Mouse (Mus musculus) frontal cortex, postnatal 14 days (tissue): ENCODE results near the gene Rnf167.

Experiments used
- DNase-seq, 2 experiments: peaks; one replicate each; pipeline ENCODE4 v3.0.0; 2022; ENCODE audit warnings: low spot score in 2 of 2

Gene Rnf167

GRCm38 (mm10) chr11:70654923-70655570 lies 8.0 kb downstream of the Rnf167 start:
- DNase-seq = peak in 1 of 2 experiments; percentile 62

DNA sequence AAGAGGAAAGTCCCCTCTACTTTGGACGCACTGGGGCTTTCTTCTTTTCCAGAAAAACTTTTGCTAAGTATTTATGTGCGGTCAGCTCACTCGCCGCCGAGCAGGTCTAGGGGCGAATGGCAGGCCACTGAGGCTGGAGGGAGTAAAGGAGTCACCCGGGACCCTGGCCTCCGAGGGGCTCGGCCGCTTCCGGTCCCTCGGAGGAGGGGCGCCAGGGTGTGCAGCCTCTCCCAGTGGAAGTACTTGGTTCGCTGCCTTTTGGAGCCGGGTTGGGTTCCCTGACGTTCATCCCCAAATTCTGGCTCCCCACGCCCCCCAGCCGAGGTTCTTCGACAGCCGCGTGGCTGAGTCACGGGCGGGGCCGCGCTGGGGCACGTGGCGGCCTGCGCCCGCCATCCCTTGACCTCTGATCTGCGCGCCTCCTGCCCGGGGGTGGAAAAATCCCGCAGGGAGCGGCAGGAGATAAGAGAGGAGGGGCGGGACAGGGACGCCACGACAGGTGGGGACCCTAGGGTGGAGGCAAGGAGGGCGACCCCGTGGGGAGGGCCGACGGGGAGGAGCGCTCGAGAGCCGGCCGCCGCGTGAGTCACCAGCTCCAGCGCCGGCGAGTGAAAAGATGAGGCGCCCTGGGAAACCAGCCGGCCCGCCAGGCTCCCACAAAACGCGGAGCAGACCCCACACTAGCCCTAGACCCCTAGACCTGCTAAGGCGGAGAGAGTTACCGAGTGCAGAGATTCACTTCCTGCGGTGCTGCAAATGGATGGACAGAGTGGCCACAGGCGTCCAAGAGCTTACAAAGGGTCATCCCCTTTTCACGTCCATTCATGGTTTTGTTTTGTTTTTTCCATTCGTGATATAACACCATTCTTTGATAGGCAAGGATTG lies 8.8 kb downstream of the Rnf167 start:
- DNase-seq = no peak

- no peak for DNase-seq
Measured at GRCm38 (mm10) chr11:70656456-70656927, 9.5 kb downstream of the Rnf167 start.

DNA sequence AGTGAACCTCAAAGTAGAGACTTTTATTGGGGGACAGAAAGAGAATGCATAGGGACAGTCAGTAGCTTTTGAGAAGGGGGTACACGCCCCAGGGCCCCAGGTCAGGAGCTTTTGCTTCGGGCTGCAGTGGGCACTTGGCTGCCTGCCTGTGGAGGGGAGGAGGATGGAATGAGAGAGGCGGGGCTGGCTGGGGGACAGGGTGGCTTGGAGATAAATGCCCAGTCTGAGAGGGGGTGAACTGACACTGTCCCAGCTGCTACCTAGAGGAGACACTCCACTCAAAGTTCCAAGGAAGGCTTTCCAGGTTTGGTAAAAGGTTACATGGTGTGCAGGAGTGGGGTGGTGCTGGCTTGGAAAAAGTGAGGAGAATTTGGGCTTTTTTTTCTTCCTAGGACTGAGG lies 9.9 kb downstream of the Rnf167 start, which contains the start of gene Eno3:
TSS of gene Eno3 (plus strand) at position 239 of the 400 bp plus-strand sequence.
- DNase-seq = no peak

DNA sequence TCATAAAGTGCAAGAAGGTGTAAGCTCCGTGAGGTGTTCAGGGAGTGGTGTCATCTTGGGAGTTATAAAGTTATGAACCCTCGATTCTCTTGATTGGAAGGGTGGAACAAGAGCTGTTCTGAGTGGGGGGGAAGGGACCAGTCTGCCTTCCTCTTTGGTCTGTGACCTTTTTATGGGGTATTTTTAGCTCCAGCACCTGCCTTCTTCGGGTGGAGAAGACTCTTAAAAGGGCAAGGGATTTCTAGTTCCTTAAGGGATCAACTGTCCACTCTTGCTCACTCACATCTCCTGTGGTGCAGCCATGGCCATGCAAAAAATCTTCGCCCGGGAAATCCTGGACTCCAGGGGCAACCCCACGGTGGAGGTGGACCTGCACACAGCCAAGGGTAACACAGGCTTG lies 10.5 kb downstream of the Rnf167 start:
- no peak for DNase-seq

GRCm38 (mm10) chr11:70657991-70658390 lies 11.0 kb downstream of the Rnf167 start:
- no peak for DNase-seq

DNA sequence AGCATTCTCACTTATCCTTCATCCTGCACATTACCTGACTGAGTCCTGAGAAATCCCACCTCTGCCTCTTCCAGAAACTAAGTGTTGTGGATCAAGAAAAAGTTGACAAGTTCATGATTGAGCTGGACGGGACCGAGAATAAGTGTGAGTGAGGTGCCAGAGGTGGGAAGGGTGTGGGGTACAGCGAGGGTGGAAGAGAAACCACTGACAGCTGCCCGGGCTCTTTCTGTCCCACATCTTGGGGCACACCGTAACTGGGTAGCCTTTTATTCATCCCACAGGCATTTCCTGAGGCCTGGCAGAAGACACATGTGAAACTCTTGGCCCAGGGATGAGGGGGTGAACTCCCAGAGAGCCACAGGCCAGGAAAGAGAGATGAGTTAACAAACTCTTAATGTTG lies 11.5 kb downstream of the Rnf167 start:
- DNase-seq = no peak

DNA sequence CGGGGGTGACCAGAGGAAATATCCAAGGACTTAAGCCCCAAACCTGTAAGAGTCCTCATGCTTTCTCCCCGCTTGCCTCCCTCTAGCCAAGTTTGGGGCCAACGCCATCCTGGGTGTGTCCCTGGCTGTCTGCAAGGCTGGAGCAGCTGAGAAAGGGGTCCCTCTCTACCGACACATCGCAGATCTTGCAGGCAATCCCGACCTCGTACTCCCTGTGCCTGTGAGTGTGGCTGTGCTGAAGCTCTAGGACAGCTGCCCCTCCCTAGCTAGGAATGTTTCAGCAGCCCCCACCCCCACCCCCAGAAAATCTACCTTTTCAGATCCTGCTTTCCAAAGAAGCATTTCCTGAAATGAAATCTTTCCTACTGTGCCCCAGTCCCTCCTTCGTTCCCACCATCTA lies 11.9 kb downstream of the Rnf167 start:
- DNase-seq = no peak

DNA sequence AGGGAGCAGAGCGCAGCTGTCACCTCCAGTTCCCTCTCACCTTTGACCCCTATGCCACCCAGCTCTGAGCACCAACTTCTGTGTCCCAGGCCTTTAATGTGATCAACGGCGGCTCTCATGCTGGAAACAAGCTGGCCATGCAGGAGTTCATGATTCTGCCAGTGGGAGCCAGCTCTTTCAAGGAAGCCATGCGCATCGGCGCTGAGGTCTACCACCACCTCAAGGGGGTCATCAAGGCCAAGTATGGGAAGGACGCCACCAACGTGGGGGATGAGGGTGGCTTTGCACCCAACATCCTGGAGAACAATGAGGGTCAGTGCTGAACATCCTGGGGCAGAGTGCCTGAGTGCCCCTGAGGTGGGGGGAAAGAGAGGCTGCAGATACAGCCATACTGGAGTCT lies 13.5 kb downstream of the Rnf167 start:
- no peak for DNase-seq

DNA sequence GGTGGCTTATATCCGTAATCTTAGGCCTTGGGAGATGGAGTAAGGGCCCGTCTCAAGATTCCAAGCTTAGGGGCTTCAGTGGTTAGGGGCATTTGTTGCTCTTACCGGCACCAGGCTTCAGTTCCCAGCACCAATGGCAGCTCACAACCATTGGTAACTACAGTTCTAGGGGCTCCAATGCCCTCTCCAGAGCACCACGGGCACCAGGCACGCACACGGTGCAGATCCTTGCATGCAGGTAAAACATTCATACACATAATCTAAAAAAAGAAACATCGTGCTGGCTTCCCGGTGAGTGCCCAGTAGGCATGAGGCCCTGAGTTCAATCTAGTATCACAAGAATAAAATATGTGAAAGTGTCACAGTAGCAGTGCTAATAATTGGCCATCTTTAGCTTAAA lies 16.1 kb downstream of the Rnf167 start:
- no peak for DNase-seq

DNA sequence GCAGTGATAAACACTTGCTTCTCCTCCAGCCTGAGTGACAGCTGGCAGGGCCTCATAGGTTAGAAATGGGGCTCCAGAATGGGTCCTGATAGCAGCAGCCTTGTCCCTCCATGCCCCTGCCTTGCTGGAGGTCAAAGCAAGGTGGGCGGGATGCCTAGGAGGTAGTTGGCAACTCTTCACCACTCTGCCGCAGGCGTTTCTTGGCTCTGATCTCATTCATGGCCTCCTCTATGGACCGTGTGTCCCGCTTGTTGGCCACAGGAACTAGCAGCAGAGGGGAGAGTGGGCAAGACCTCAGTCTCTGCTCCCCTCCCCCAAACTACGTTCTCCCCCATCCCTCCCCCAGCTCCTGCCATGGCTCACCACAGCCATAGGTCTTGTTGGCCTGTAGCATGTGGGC lies 16.9 kb downstream of the Rnf167 start:
- DNase-seq = no peak

DNA sequence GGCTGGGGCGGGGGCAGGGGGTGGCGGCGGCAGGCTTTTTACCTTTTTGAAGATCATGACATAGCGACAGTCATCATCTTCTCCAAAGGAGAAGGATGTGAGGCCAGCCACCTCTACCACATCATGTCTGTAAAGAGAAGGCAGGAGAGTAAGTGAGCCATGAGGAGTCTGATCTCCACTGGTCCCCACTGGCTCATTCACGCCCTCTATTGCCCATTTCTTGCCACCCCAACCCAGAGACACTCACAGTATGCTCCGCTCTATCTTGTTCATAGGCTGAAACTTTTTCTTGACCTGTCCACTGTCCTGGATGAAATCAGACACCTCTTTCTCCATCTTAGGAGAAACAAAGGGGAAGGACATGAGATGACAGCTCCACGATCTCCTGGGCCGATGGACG lies 17.7 kb downstream of the Rnf167 start:
- no peak for DNase-seq

DNA sequence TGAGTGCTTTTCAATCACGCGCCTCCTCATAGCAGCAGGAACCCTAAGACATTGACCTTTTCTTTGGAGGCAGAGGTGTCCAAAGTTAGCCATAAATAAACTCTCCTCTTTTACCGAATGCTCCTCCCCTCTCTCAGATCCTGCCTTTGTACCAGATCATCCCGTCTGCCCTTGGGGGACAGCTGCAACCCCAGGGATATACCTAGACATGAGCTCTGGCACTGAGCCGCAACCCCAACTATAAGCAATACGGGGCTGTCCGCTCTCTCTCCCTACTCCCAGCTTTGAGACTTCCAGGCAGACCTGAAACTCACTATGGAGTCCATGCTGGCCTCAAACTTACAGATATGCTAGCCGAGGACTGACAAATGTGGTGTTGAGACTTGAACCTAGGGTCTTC lies 19.7 kb downstream of the Rnf167 start:
- no peak for DNase-seq

DNA sequence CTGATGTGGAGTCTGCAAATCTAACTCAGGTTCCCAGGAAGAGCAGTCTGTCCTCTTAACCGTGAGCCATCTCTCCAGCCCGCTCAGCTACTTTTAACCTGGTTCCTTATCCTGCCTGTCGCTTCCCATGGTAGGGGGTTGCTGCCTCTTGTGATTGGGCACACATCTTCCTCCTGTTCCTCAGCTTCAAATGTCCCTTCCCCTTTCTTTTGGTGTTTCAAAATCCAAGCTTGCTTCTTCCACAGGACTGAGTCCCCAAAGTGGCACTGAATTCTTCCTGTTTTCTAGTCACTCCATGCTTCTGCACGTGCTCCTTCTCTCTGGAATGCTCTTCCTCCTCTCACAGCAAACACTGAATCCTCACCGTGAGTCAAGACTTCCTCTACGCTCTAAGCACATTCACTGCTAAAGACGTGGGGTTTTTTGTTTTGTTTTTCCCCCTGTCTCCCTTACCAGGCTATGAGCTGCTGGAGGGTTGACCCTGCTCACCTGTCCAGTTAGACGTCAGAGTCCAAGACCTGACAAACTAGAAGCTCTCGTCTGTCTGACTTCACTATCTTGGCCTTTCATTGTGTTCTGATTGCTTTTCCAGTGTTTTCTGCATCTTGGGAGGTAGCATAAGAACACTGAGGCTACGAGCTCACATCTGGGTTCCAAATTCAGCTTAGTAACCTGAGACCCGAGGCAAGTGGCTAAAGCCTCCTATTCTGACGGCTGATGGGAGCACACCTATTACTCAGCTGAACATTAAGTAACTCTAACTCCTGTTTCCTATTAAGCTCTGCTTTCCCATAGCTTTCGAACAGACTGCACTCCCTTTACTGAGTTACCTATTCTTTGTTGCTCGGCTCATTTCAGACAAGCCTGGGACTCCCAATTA lies 20.5 kb downstream of the Rnf167 start:
- DNase-seq = no peak

- DNase-seq = peak in 1 of 2 experiments; percentile 75
Measured at GRCm38 (mm10) chr11:70668335-70668770, 21.3 kb downstream of the Rnf167 start.

DNA sequence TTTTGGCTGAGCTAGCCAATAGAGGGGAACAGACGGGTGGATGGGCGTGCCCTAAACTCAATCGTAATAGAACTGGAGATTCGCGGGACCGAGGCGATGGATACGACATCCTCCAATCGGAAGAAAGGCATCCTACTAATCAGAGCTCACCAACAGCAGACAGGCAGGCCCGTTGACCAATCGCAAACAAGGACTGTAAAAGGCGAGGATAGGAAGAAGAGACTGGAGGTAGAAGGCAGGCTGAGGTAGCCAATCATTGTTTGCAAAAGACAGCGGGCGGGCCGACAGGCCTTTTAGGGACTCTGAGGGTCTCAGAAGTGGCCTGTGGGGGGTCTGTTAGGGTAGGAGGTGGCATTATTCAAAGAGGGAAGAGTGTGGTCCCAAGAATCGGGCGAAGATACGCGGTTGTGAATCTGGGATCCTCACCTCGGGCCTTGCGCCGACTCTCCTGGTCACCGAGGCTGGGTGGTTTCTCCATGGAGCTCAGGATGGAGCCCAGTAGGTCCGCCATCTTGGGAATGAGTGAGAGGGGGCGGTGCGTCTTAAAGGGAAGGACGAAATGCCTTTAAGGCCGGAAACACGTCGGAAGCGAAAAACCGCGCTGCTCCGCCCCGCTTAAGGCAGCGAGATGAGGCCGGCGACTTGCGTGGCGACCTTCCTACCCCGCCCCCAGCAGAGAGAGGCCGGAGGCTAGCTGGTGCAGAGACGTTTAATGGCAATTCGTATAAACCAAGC lies 21.9 kb downstream of the Rnf167 start, which contains the start of gene Spag7:
TSS of gene Spag7 (minus strand) at position 646 of the 735 bp plus-strand sequence.
- DNase-seq = peak; percentile 96 to 99

DNA sequence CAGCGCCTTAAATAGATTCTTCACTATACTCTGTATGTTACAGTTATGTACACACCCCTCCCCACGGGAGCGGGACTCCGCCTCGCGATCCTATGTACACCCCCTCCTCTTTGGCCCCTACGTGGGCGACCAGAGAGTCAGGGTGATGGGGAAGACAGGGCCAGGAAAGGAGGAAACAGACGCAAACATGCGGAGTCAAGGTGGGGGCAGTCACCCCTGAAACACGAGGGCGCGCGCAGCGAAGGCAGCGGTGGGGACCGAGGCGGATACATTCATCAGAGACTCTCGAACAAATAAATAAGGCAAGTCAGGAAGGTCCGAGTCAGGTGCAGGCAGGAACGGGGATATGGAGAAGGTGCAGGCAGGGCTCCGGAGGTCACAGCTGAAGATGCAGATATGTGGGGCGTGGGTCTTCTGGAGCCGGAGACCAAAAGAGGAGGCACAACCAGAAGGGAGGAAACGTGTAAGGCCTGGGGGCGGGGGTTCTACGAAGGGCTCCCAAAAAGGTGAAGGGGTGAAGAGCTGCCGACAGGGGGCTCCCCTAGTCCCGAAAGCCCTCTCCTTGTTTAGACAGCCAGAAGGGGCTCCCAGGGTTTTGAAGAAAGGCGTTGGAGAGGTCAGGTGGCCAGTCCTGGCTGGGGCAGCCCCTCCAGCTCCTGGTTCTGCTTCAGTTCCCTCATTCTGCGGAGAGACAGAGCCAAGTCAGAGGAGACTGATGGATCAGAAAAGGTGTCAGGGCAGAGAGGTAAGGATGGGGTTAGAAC lies 22.7 kb downstream of the Rnf167 start:
- peak in 1 of 2 experiments; percentile 64 for DNase-seq

GRCm38 (mm10) chr11:70670483-70670882 lies 23.4 kb downstream of the Rnf167 start:
- no peak for DNase-seq

DNA sequence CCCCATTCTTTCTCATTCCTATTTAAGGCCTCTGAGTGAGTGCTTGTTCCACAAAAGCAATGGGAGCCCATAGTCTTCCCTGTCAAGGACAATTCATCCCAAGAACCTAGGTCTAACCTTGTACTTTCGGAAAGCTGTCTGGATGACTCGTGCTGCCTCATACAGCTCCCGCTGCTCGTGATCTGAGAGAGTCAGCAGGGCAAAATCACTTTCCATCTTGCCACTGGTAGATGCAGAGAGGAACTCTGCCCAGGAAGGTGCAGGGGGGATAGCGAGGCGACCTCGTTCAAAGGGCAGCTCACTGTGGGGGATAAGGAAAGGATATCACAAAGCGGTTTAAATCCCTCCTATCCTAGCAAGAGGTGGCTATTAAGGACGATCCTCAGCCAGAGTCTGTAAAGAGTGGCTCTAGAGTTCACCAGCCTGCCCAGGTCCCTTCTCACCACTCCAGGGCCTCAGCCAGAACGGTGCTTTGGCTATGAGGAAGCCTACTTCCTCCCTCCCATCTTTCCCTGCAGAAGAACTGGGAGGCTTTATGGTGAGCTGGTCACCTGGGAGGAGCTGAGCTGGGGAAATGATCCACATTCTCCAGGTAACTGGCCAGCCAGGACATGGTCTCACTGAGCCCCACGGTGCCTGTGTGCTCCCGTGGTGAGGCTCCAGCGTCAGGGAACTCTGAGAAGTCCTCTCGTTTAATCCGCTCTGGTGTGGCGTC lies 24.5 kb downstream of the Rnf167 start:
- no peak for DNase-seq

- no peak for DNase-seq
Measured at GRCm38 (mm10) chr11:70674014-70674413, 27.0 kb downstream of the Rnf167 start.
